Mouse (Mus musculus): Measurements from ENCODE around the gene Nudt2.

Gene Nudt2

GRCm38 (mm10) chr4:41494378-41494777, 29.4 kb downstream of the Nudt2 start:
- DNase-seq (ENCODE audit: extremely low spot score): no peak

GRCm38 (mm10) chr4:41495076-41495475, 30.1 kb downstream of the Nudt2 start:
- no peak for DNase-seq (ENCODE audit: extremely low spot score)

- DNase-seq (ENCODE audit: extremely low spot score): no peak
These were observed 30.9 kb downstream of the Nudt2 start for GRCm38 (mm10) chr4:41495850-41496249.

GRCm38 (mm10) chr4:41497046-41497445, 32.1 kb downstream of the Nudt2 start:
- DNase-seq (ENCODE audit: extremely low spot score): no peak

- peak; percentile 69 for DNase-seq (ENCODE audit: extremely low spot score)
These were observed 32.6 kb downstream of the Nudt2 start for GRCm38 (mm10) chr4:41497579-41497978.

GRCm38 (mm10) chr4:41497995-41498845, 33.3 kb downstream of the Nudt2 start:
- no peak for DNase-seq (ENCODE audit: extremely low spot score)

GRCm38 (mm10) chr4:41498921-41499391, 34.0 kb downstream of the Nudt2 start:
- DNase-seq (ENCODE audit: extremely low spot score): peak; percentile 55

GRCm38 (mm10) chr4:41499619-41500018, 34.7 kb downstream of the Nudt2 start:
- DNase-seq (ENCODE audit: extremely low spot score): no peak

- no peak for DNase-seq (ENCODE audit: extremely low spot score)
These were observed 35.8 kb downstream of the Nudt2 start for GRCm38 (mm10) chr4:41500787-41501186.

GRCm38 (mm10) chr4:41502171-41502940, 37.4 kb downstream of the Nudt2 start:
- DNase-seq (ENCODE audit: extremely low spot score): no peak

GRCm38 (mm10) chr4:41502986-41503412, 38.0 kb downstream of the Nudt2 start, which contains the start of gene AI464131:
Gene AI464131, minus strand, starts transcription at chr4:41503076.
- peak; percentile 99 for DNase-seq (ENCODE audit: extremely low spot score)

- DNase-seq (ENCODE audit: extremely low spot score): no peak
These were observed 39.4 kb downstream of the Nudt2 start for GRCm38 (mm10) chr4:41504325-41504724.

GRCm38 (mm10) chr4:41505131-41505551, 40.2 kb downstream of the Nudt2 start:
- no peak for DNase-seq (ENCODE audit: extremely low spot score)

GRCm38 (mm10) chr4:41506156-41506555, 41.2 kb downstream of the Nudt2 start:
- peak; percentile 52 for DNase-seq (ENCODE audit: extremely low spot score)

GRCm38 (mm10) chr4:41506906-41507305, 42.0 kb downstream of the Nudt2 start:
- DNase-seq (ENCODE audit: extremely low spot score): peak; percentile 90

- DNase-seq (ENCODE audit: extremely low spot score): peak; percentile 43
These were observed 42.5 kb downstream of the Nudt2 start for GRCm38 (mm10) chr4:41507326-41507924.

GRCm38 (mm10) chr4:41507998-41508397, 43.0 kb downstream of the Nudt2 start:
- DNase-seq (ENCODE audit: extremely low spot score): no peak

- no peak for DNase-seq (ENCODE audit: extremely low spot score)
These were observed 48.4 kb downstream of the Nudt2 start for GRCm38 (mm10) chr4:41513309-41513708.

- no peak for DNase-seq (ENCODE audit: extremely low spot score)
These were observed 48.8 kb downstream of the Nudt2 start for GRCm38 (mm10) chr4:41513714-41514113.

- no peak for DNase-seq (ENCODE audit: extremely low spot score)
These were observed 52.3 kb downstream of the Nudt2 start, which contains the start of gene 1110017D15Rik for GRCm38 (mm10) chr4:41517233-41517632. Gene 1110017D15Rik, minus strand, starts transcription at chr4:41517333.

GRCm38 (mm10) chr4:41518349-41518748, 53.4 kb downstream of the Nudt2 start:
- no peak for DNase-seq (ENCODE audit: extremely low spot score)

GRCm38 (mm10) chr4:41519195-41519594, 54.2 kb downstream of the Nudt2 start:
- no peak for DNase-seq (ENCODE audit: extremely low spot score)
